Mouse (Mus musculus) CH12.LX (cell line): ENCODE data around the gene Gm44511. TPM values are rescaled to one million over a fixed set of nuclear protein-coding genes. Genes with fewer than 3 reads are reported as not detected.
A peak's percentile ranks its signal among the peaks of the same experiment; 100 is the strongest.

Experiments
- DNase-seq: peaks from one replicate; pipeline ENCODE4 v3.0.0-alpha.2; 2013; ENCODE audit errors: extremely low read depth
- H3K27ac ChIP-seq: 2 replicates; pipeline ENCODE4 v1.5.1; 2012; ENCODE audit warnings: low read depth, mild to moderate bottlenecking, control low read depth, moderate library complexity; ENCODE audit not compliant: insufficient read depth
- H3K27me3 ChIP-seq: replicated peaks from 2 replicates; pipeline ENCODE3; 2012; ENCODE audit warnings: inconsistent platforms
- H3K36me3 ChIP-seq, 2 experiments: replicated peaks in 1 of 2; 2 replicates each; pipeline versions ENCODE3 to v1.6.1; 2012; ENCODE audit warnings: inconsistent platforms in 1 of 2, low read length in 1 of 2, mild to moderate bottlenecking in 1 of 2, mixed read lengths in 1 of 2, moderate library complexity in 1 of 2; ENCODE audit not compliant: control insufficient read depth in 1 of 2, insufficient read depth in 1 of 2
- H3K4me1 ChIP-seq, 2 experiments: 2 replicates each; pipeline ENCODE4 v1.6.1; 2012; ENCODE audit warnings: inconsistent platforms in 1 of 2, moderate library complexity in 1 of 2; ENCODE audit not compliant: insufficient read depth in 2 of 2, control insufficient read depth in 1 of 2
- H3K4me2 ChIP-seq: 2 replicates; pipeline ENCODE4 v1.6.1; 2012; ENCODE audit warnings: low read depth, mild to moderate bottlenecking, control low read depth; ENCODE audit not compliant: poor library complexity, insufficient read depth, severe bottlenecking
- H3K4me3 ChIP-seq, 3 experiments: fragments of 150-350 bp in 1 of 3; sonication (generic) in 1 of 3; replicated peaks in 1 of 3; 2 replicates each; pipeline versions ENCODE3 to v1.5.1; 2011 to 2012; ENCODE audit warnings: low read depth in 2 of 3, low read length in 2 of 3, mild to moderate bottlenecking in 2 of 3, moderate library complexity in 2 of 3, control low read depth in 1 of 3, improper control_type of control experiment in 1 of 3, inconsistent platforms in 1 of 3, mixed read lengths in 1 of 3; ENCODE audit not compliant: poor library complexity in 1 of 3
- H3K79me2 ChIP-seq: replicated peaks from 2 replicates; pipeline ENCODE4 v1.6.1; 2012; ENCODE audit warnings: mild to moderate bottlenecking, moderate library complexity; ENCODE audit not compliant: control insufficient read depth, poor library complexity, insufficient read depth, severe bottlenecking; ENCODE audit errors: extremely low read depth
- H3K9ac ChIP-seq: 2 replicates; pipeline ENCODE4 v1.6.1; 2012; ENCODE audit warnings: low read depth, mild to moderate bottlenecking, control low read depth, moderate library complexity; ENCODE audit not compliant: insufficient read depth
- H3K9me3 ChIP-seq: replicated peaks from 2 replicates; pipeline ENCODE3; 2012; ENCODE audit warnings: low read length, inconsistent platforms, mixed read lengths
- CHD1 ChIP-seq: IDR thresholded peaks from 2 replicates; pipeline ENCODE4 v1.6.1; 2012; ENCODE audit warnings: low read depth, low read length, improper control_type of control experiment, inconsistent platforms
- CTCF ChIP-seq, 2 experiments: IDR thresholded peaks in 1 of 2; conservative IDR thresholded peaks in 1 of 2; 2 replicates each; pipeline ENCODE4 v1.5.1; 2011 to 2012; ENCODE audit warnings: low read depth in 2 of 2, low read length in 2 of 2, improper control_type of control experiment in 1 of 2, inconsistent platforms in 1 of 2, mild to moderate bottlenecking in 1 of 2, moderate library complexity in 1 of 2
- E2F4 ChIP-seq: IDR thresholded peaks from 2 replicates; pipeline ENCODE4 v1.6.1; 2011; ENCODE audit warnings: low read depth, low read length, improper control_type of control experiment; ENCODE audit not compliant: insufficient replicate concordance
- ELF1 ChIP-seq: IDR thresholded peaks from 2 replicates; pipeline ENCODE4 v1.6.1; 2014; ENCODE audit warnings: low read depth, mild to moderate bottlenecking, inconsistent platforms, low read length, improper control_type of control experiment
- EP300 ChIP-seq: IDR thresholded peaks from 2 replicates; pipeline ENCODE4 v1.6.1; 2011; ENCODE audit warnings: low read length, improper control_type of control experiment
- HCFC1 ChIP-seq: IDR thresholded peaks from 2 replicates; pipeline ENCODE4 v1.6.1; 2012; ENCODE audit warnings: low read depth, mild to moderate bottlenecking, inconsistent platforms, low read length, improper control_type of control experiment
- JUN ChIP-seq: IDR thresholded peaks from 2 replicates; pipeline ENCODE4 v1.6.1; 2011; ENCODE audit warnings: low read depth, mild to moderate bottlenecking, low read length, improper control_type of control experiment, moderate library complexity; ENCODE audit not compliant: insufficient read depth
- JUND ChIP-seq: conservative IDR thresholded peaks from 2 replicates; pipeline ENCODE4 v1.6.1; 2011; ENCODE audit warnings: low read depth, low read length, improper control_type of control experiment
- KAT2A ChIP-seq: IDR thresholded peaks from 2 replicates; pipeline ENCODE4 v1.6.1; 2012; ENCODE audit warnings: low read length, improper control_type of control experiment, inconsistent platforms; ENCODE audit not compliant: insufficient replicate concordance
- MXI1 ChIP-seq: IDR thresholded peaks from 2 replicates; pipeline ENCODE4 v1.6.1; 2011; ENCODE audit warnings: mild to moderate bottlenecking, low read depth, low read length, improper control_type of control experiment
- NRF1 ChIP-seq: IDR thresholded peaks from 2 replicates; pipeline ENCODE4 v1.6.1; 2014; ENCODE audit warnings: low read depth, mild to moderate bottlenecking, inconsistent platforms, low read length, improper control_type of control experiment, moderate library complexity
- PAX5 ChIP-seq: IDR thresholded peaks from 2 replicates; pipeline ENCODE4 v1.6.1; 2012; ENCODE audit warnings: low read length, inconsistent platforms, mixed read lengths
- POLR2A ChIP-seq: IDR thresholded peaks from 2 replicates; pipeline ENCODE4 v1.6.1; 2011; ENCODE audit warnings: low read depth, mild to moderate bottlenecking, improper control_type of control experiment, low read length
- RAD21 ChIP-seq: IDR thresholded peaks from 2 replicates; pipeline ENCODE4 v1.6.1; 2011; ENCODE audit warnings: low read depth, mild to moderate bottlenecking, low read length, improper control_type of control experiment, moderate library complexity
- SMC3 ChIP-seq: IDR thresholded peaks from 2 replicates; pipeline ENCODE4 v1.6.1; 2011; ENCODE audit warnings: low read depth, low read length, improper control_type of control experiment
- ZKSCAN1 ChIP-seq: IDR thresholded peaks from 2 replicates; pipeline ENCODE4 v1.6.1; 2012; ENCODE audit warnings: low read depth, inconsistent platforms, low read length, improper control_type of control experiment, borderline replicate concordance
- dilution Hi-C: fragments of 300-500 bp; cut with MboI; formaldehyde crosslinking; loops from 2 replicates; pipeline ENCODE4 v1.14.3; 2020; ENCODE audit warnings: low sequenced_read_pairs; ENCODE audit not compliant: extremely low pct_unique_long_range_greater_than_20kb, extremely low pct_ligation_motif_present
- in situ Hi-C: fragments of 300-500 bp; cut with MboI; formaldehyde crosslinking; loops from 3 replicates; pipeline ENCODE4 v1.14.3; 2019; ENCODE audit warnings: low sequenced_read_pairs, low pct_ligation_motif_present, low pct_unique_long_range_greater_than_20kb, mixed read lengths
- polyA plus RNA-seq: library from polyadenylated mRNA; unstranded; fragments of >175 nt; gene quantifications from 2 replicates; pipeline ENCODE4 v1.2.1, GENCODE M21; 2012; ENCODE audit warnings: low read depth; ENCODE audit not compliant: insufficient read length
- total RNA-seq, 2 experiments: library from RNA; depleted of rRNA; stranded (reverse); fragments of 300-350 nt in 1 of 2; fragments of >200 nt in 1 of 2; gene quantifications; 2 replicates each; pipeline ENCODE4 v1.2.3; 2012 to 2014

The Gm44511 gene
- total and polyA plus RNA-seq, 3 experiments, result not detected

DNA sequence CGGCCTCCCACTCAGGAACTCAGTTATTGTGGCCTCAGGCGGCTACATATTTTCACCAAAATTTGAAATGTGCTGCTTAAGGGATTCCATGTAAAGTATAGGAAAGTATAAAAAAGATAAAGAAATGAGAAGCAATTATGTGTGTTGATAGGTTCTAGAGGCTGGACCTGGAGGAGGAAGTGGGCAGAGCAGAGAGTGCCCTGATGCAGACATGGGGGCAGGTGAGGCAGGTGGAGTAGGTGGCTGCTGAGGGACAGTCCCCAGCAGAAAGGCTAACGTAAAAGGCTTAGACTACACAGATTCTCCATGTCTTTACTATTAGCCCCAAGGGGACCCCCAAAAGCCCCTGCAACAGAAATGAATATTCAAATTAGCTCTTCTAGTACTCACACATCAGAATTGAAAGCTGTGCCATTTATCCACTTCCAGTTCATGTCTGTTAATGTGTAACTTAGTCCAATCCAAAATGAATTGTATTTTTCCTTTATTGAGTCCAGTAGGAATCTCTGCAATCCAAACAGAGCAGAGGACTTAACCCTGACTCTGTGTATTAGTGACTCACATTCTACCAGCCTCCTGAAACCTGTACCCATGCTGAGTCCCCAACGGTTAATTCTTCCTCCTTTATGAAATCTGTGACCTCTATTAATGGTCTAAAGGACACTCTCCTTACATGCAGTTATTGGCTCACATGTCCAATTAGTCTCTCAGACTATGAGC is 7.9 kb downstream of the Gm44511 start:
- dilution Hi-C loops, result no loop called here

DNA sequence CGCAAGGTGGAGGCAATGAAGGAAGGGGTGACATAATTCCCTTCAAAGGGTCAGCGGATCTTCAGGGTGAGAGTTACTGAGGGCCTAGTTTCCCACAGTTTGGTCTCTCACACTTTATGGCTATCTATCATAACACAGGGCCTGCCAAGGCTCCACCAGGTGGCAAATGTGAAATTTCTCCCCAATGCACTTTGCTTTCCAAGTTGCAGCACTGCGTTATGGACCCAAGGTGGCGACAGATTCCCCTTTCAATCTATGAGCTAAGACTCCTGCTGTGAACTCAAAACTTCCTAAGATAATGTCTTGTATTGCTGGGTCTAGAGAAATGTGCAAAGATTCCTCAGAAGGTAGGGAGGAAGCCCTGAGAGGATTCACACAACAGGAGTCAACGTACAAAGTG is 17.6 kb downstream of the Gm44511 start:
- Histone ChIP-seq H3K4me1 (peaks cover 0 to 17% of the 10 kb centered on the region in 2 experiments; a peak in 2 of 4 replicates), H3K27me3 (no peaks in the 10 kb centered on the region), H3K27ac (no peak overlapping the region), H3K4me3 (no peak overlapping the region), H3K79me2 (no peaks in the 10 kb centered on the region), H3K9me3 (peaks cover 2% of the 10 kb centered on the region), H3K4me2 (no peak overlapping the region), H3K36me3 (no peaks in the 10 kb centered on the region), H3K9ac (no peak overlapping the region)
- TF ChIP-seq ZKSCAN1 (no peak), HCFC1 (no peak), EP300 (no peak), CTCF (conservative IDR thresholded peaks at IDR 0.05 in 1 of 2, IDR thresholded peaks at IDR 0.05 in 1 of 2; ENCODE audit: low read depth in 2 of 2, low read length in 2 of 2) (peak; percentile 37 to 91; a peak in 3 of 4 replicates), SMC3 (peak; percentile 83), JUN (no peak), KAT2A (no peak), RAD21 (peak; percentile 66), MXI1 (no peak), ELF1 (no peak), CHD1 (no peak), PAX5 (no peak), POLR2A (no peak)
- peak; percentile 74 for DNase-seq
- dilution Hi-C loops (no loop called here), in situ Hi-C loops (loop anchor here (5.0 kb wide), 1 partner anchor 34 kb away; no protein-coding TSS in a partner anchor)

More for the DNA sequence above, 7.9 kb downstream of the Gm44511 start:
- Histone ChIP-seq H3K4me2 (no peak overlapping the region; the same call in 1 of the 2 replicates), H3K4me1 (peaks cover 0 to 17% of the 10 kb centered on the region in 2 experiments; a peak in 2 of 4 replicates), H3K4me3 (no peak overlapping the region), H3K9ac (no peak overlapping the region), H3K27me3 (peaks cover 4% of the 10 kb centered on the region), H3K36me3 (no peaks in the 10 kb centered on the region), H3K9me3 (no peaks in the 10 kb centered on the region), H3K27ac (no peak overlapping the region), H3K79me2 (no peaks in the 10 kb centered on the region)
- no peak for DNase-seq
- in situ Hi-C loops, result no loop called here
- TF ChIP-seq NRF1, result no peak
- TF ChIP-seq PAX5, result no peak
- TF ChIP-seq JUND, result no peak
- no peak for TF ChIP-seq E2F4
- no peak for TF ChIP-seq CTCF (conservative IDR thresholded peaks at IDR 0.05 in 1 of 2, IDR thresholded peaks at IDR 0.05 in 1 of 2; ENCODE audit: low read depth in 2 of 2, low read length in 2 of 2)
